Mouse (Mus musculus) liver, adult 2 months (tissue): ENCODE results near the gene Alox12.

ENCODE experiments used
- CTCF ChIP-seq: fragments of 200-500 bp; IDR thresholded peaks from 2 replicates; pipeline ENCODE4 v1.5.1; 2011; ENCODE audit warnings: low read depth, low read length, control low read depth
- POLR2A ChIP-seq: fragments of 200-500 bp; IDR thresholded peaks from 2 replicates; pipeline ENCODE4 v1.6.1; 2011; ENCODE audit warnings: low read length, control low read depth; ENCODE audit not compliant: insufficient read depth; ENCODE audit errors: extremely low read depth

GRCm38 (mm10) chr11:70236717-70237116 is 18.4 kb downstream of the Alox12 start:
- TF ChIP-seq POLR2A: no peak
- TF ChIP-seq CTCF: no peak
